Mouse (Mus musculus) heart, adult 2 months (tissue): ENCODE results near the gene Snrpf. TPM values are rescaled to one million over a fixed set of nuclear protein-coding genes. Genes with fewer than 3 reads are reported as not detected.

Source experiments
- DNase-seq, 2 experiments: peaks; one replicate each; pipeline ENCODE4 v3.0.0; 2021
- H3K27ac ChIP-seq: fragments of 200-600 bp; 2 replicates; pipeline ENCODE4 v1.8.1; 2022
- H3K27me3 ChIP-seq: fragments of 200-500 bp; 2 replicates; pipeline ENCODE4 v1.6.1; 2012; ENCODE audit warnings: mild to moderate bottlenecking, low read length, inconsistent platforms, mixed read lengths; ENCODE audit not compliant: control insufficient read depth, insufficient read depth
- H3K36me3 ChIP-seq: fragments of 200-500 bp; 2 replicates; pipeline ENCODE4 v1.6.1; 2012; ENCODE audit warnings: low read length, inconsistent platforms; ENCODE audit not compliant: control insufficient read depth, insufficient read depth
- H3K4me1 ChIP-seq: fragments of 200-500 bp; 2 replicates; pipeline ENCODE4 v1.6.1; 2011; ENCODE audit warnings: low read length; ENCODE audit not compliant: control insufficient read depth, insufficient read depth
- H3K4me3 ChIP-seq: fragments of 200-600 bp; 2 replicates; pipeline ENCODE4 v1.8.1; 2022
- H3K79me2 ChIP-seq: fragments of 200-500 bp; replicated peaks from 2 replicates; pipeline ENCODE4 v1.6.1; 2012; ENCODE audit warnings: mild to moderate bottlenecking, inconsistent platforms, low read length, moderate library complexity, mixed read lengths; ENCODE audit not compliant: control insufficient read depth, insufficient read depth
- H3K9ac ChIP-seq: fragments of 200-500 bp; 2 replicates; pipeline ENCODE4 v1.6.1; 2012; ENCODE audit warnings: low read depth, mild to moderate bottlenecking, control low read depth, inconsistent platforms, low read length, mixed read lengths
- CTCF ChIP-seq: fragments of 200-600 bp; IDR thresholded peaks from 2 replicates; pipeline ENCODE4 v1.8.1; 2022; ENCODE audit warnings: antibody characterized with exemption, mild to moderate bottlenecking, moderate library complexity
- EP300 ChIP-seq: fragments of 200-500 bp; IDR thresholded peaks from 2 replicates; pipeline ENCODE4 v1.6.1; 2011; ENCODE audit warnings: low read depth, low read length, control low read depth; ENCODE audit not compliant: insufficient read depth
- POLR2A ChIP-seq: fragments of 200-500 bp; IDR thresholded peaks from 2 replicates; pipeline ENCODE4 v1.6.1; 2011; ENCODE audit warnings: mild to moderate bottlenecking, low read depth, low read length, control low read depth; ENCODE audit not compliant: insufficient read depth
- WGBS: fragments of 180-500 bp; shearing (Covaris S2); methylation state at CpG from one replicate; pipeline ENCODE4 v1.1.7; 2018; 5-methylcytosine and 5-hydroxymethylcytosine counted together
- intact Hi-C: fragments of 180-260 bp; cut with DNase I; formaldehyde crosslinking; loops from one replicate; pipeline ENCODE4 v1.15.1; 2025
- polyA plus RNA-seq: library from polyadenylated mRNA; depleted of rRNA; stranded (reverse); fragments of >200 nt; gene quantifications from 2 replicates; pipeline ENCODE4 v1.2.3, GENCODE M21; 2012
- total RNA-seq, 2 experiments: library from RNA; stranded (reverse); gene quantifications; 2 replicates each; pipeline ENCODE4 v1.2.3; 2021

Gene Snrpf
- total and polyA plus RNA-seq, 3 experiments = 9.6 to 20.5 (median 11.3) TPM

DNA sequence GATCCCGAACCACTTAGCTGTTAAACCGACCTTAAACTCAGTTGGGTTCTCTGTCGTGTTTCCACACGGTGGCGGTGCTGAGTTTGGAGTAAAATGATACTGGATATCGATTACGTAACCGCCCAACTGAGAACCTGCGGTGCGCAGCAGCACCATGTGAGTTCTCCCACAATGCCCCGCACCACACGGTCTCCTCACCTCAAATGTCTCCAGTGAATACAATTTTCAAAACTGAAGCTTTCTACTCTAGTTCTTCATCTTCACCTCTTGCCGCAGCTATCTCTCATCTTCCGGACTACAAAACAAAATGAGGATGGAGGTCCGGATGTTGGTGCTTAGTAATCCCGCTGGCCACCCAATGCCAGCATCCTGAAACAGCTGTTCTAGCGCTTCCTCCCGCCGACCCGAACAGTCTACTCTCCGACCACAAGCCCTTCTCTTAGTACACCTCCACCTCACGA lies 4.5 kb upstream of the Snrpf start:
- TF ChIP-seq CTCF (peak; percentile 85), POLR2A (peak; percentile 43; the same call in 1 of the 2 replicates), EP300 (0 out of 2 replicates have a peak, but pooled peaks have one; percentile 61)
- H3K36me3 ChIP-seq = no peaks in the 10 kb centered on the region

GRCm38 (mm10) chr10:93592456-93592855 lies 3.0 kb upstream of the Snrpf start:
- DNase-seq = peak in 1 of 2 experiments; percentile 8
- no peak overlapping the region for H3K9ac ChIP-seq
- H3K36me3 ChIP-seq = peaks cover 5% of the 10 kb centered on the region; the same call in 1 of the 2 replicates
- intact Hi-C loops = no loop called here
- no peak for TF ChIP-seq POLR2A
- TF ChIP-seq CTCF = peak; percentile 44
- H3K79me2 ChIP-seq = peaks cover 3% of the 10 kb centered on the region; the same call in 1 of the 2 replicates
- WGBS = 54% methylated on average over 12 of the region's 12 CpGs
- H3K27ac ChIP-seq = no peak overlapping the region
- H3K4me3 ChIP-seq = no peak overlapping the region
- peaks cover 1% of the 10 kb centered on the region for H3K4me1 ChIP-seq
- no peaks in the 10 kb centered on the region for H3K27me3 ChIP-seq

More for the DNA sequence above, 4.5 kb upstream of the Snrpf start:
- H3K27ac ChIP-seq = no peak overlapping the region
- intact Hi-C loops = loop anchor here (1.0 to 2.0 kb wide), 2 partner anchors 183 to 219 kb away; no protein-coding TSS in a partner anchor
- H3K4me1 ChIP-seq = no peaks in the 10 kb centered on the region; the same call in 1 of the 2 replicates
- H3K9ac ChIP-seq = peak overlapping the region; percentile 41
- WGBS = 2% methylated on average over 22 of the region's 22 CpGs
- H3K79me2 ChIP-seq = no peaks in the 10 kb centered on the region
- H3K4me3 ChIP-seq = peak overlapping the region; percentile 45
- H3K27me3 ChIP-seq = no peaks in the 10 kb centered on the region
- peak; percentile 83 to 86 for DNase-seq

- H3K4me1 ChIP-seq = peaks cover 1% of the 10 kb centered on the region
- no peak for TF ChIP-seq POLR2A
- TF ChIP-seq EP300 = no peak
- no peak for TF ChIP-seq CTCF
- H3K4me3 ChIP-seq = peak overlapping the region; percentile 69
- no peak for DNase-seq
- H3K36me3 ChIP-seq = peaks cover 5% of the 10 kb centered on the region; the same call in 1 of the 2 replicates
- WGBS = 2% methylated on average over 11 of the region's 11 CpGs
- intact Hi-C loops = no loop called here
- peaks cover 3% of the 10 kb centered on the region; the same call in 1 of the 2 replicates for H3K79me2 ChIP-seq
- H3K27ac ChIP-seq = peak overlapping the region; percentile 67
- no peaks in the 10 kb centered on the region for H3K27me3 ChIP-seq
- peak overlapping the region; percentile 69 for H3K9ac ChIP-seq
These were observed 710 bp downstream of the Snrpf start for GRCm38 (mm10) chr10:93588796-93589195.

DNA sequence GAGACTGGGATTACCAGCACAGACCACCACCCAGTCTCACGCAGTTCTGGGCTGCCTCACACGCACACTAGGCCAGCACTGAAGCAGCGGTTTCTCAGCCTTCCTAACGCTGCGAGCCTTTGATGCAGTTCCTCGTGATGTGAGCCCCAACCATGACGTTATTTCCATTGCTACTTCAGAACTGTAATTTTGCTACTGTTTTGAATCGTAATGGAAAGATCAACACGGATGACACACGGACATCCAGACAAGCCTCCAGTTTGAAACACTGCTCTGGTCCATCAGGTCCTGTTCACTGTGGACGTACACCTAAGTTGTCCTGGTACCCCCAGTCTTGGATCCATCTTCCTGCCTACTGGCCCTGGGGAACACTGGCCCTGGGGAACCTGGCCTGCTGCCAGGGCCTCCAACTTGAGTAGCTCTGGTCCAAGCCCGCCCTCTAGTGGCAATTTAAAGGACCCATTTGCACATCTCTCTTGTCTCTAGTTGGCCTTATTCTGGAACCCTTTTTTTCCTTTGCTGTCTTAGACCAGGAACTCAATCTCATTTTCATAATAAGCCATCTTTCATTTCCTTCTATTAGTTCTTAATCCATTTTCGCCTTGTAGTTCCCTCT lies 12.1 kb downstream of the Snrpf start:
- H3K36me3 ChIP-seq = no peaks in the 10 kb centered on the region
- H3K4me1 ChIP-seq = no peaks in the 10 kb centered on the region
- H3K79me2 ChIP-seq = no peaks in the 10 kb centered on the region
- intact Hi-C loops = loop anchor here (10.0 kb wide), 2 partner anchors 93 to 533 kb away; partner anchors contain the start of gene Hal
- DNase-seq = peak; percentile 64 to 71
- H3K27me3 ChIP-seq = no peaks in the 10 kb centered on the region
- TF ChIP-seq POLR2A (no peak), CTCF (peak; percentile 90), EP300 (0 out of 2 replicates have a peak, but pooled peaks have one; percentile 48)
- no peak overlapping the region for H3K4me3 ChIP-seq
- 55% methylated on average over 13 of the region's 13 CpGs for WGBS
- no peak overlapping the region for H3K27ac ChIP-seq
- H3K9ac ChIP-seq = no peak overlapping the region

DNA sequence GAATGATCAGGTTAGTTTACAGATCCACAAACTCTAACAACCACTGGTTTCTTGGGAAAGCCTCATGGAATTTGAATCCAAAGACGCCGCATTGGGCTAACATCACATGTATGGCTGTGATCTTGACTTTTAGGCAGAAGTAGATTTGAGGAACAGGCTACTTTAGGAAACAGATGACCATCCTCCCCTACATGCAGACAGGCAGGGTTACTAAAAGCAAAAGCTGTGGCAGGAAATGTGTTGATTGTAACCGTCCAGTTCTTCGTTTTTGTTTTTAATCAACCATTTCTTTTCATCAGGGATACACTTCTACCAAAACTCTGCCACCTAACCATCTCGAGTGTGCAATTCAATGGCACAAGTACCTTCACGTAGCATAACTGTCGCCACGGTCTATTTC lies 13.5 kb downstream of the Snrpf start:
- intact Hi-C loops = loop anchor here (10.0 kb wide), 2 partner anchors 91 to 531 kb away; partner anchors contain the start of gene Hal
- no peaks in the 10 kb centered on the region for H3K79me2 ChIP-seq
- H3K4me3 ChIP-seq = no peak overlapping the region
- H3K4me1 ChIP-seq = no peaks in the 10 kb centered on the region
- no peak overlapping the region for H3K27ac ChIP-seq
- H3K27me3 ChIP-seq = no peaks in the 10 kb centered on the region
- H3K36me3 ChIP-seq = no peaks in the 10 kb centered on the region
- H3K9ac ChIP-seq = no peak overlapping the region
- 79% methylated on average over 8 of the region's 8 CpGs for WGBS
- TF ChIP-seq CTCF (no peak), EP300 (no peak), POLR2A (no peak)
- DNase-seq = no peak

- WGBS = 48% methylated on average over 4 of the region's 4 CpGs
- no peaks in the 10 kb centered on the region for H3K79me2 ChIP-seq
- no peaks in the 10 kb centered on the region for H3K36me3 ChIP-seq
- H3K27me3 ChIP-seq = no peaks in the 10 kb centered on the region
- no peak overlapping the region for H3K9ac ChIP-seq
- intact Hi-C loops = loop anchor here (10.0 kb wide), 2 partner anchors 90 to 530 kb away; partner anchors contain the start of gene Hal
- H3K27ac ChIP-seq = no peak overlapping the region
- no peak for TF ChIP-seq CTCF
- TF ChIP-seq POLR2A = no peak
- TF ChIP-seq EP300 = no peak
- no peak overlapping the region for H3K4me3 ChIP-seq
- no peaks in the 10 kb centered on the region for H3K4me1 ChIP-seq
- DNase-seq = no peak
These were observed 14.5 kb downstream of the Snrpf start for GRCm38 (mm10) chr10:93574966-93575365.
